Mouse (Mus musculus): ENCODE results near the gene Gfod2. TPM values are rescaled to one million over a fixed set of nuclear protein-coding genes. Genes with fewer than 3 reads are reported as not detected.

The Gfod2 gene
- total RNA-seq, 2 experiments from 2014 or later, result 3.6 to 3.7 TPM

DNA sequence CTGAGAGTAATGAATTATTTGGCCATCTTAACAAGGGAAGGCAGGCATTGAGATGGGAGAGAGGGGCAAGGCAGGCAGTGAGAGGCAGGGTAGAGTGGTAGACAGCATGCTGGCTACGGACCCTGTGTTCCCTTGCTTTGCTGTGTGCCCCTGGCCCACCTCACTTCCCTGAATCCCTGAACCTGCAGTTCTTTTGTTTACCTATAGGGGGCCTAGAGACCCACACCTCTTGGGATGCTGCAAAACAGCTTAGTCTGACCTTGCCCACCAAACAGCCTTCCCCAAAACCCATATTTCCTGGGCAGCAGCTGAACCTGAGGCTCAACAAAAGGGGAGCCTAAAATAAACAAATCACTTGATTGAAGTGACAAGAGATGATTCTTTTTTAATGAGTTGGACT, 12.1 kb upstream of the Gfod2 start:
- intact Hi-C loops (cut with DNase I), result no loop called here
- peak in 1 of 2 experiments; percentile 26 for DNase-seq

GRCm38 (mm10) chr8:105768485-105769257, 10.2 kb upstream of the Gfod2 start:
- no peak for DNase-seq
- intact Hi-C loops (cut with DNase I), result no loop called here

DNA sequence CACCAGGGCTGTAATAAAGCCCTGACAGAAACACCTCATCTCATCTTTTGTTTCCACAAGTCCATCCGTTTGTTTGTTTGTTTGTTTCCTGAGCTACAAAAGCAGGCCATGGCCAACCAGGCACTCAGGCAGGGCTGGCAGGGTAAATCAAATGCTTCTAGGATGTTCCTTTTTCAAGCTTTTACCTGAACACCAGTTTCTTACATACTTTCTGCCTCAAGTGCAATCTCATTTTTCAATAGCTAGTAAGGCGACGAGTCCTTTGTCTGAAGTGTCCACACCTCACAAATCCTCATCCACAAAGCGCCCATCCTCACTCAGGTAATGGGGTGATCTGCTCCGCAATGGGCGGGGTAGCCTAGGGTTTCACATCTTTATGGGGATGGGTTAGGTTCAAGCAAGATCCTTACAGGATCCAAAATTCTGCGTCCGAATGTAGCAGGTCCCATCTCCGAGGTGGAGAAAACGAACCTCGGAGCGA, 628 bp downstream of the Gfod2 start:
- intact Hi-C loops (cut with DNase I), result loop anchor here (5.0 kb wide), 1 partner anchor 46 kb away; no protein-coding TSS in a partner anchor

GRCm38 (mm10) chr8:105754688-105755087, 3.8 kb downstream of the Gfod2 start:
- DNase-seq, result no peak
- intact Hi-C loops (cut with DNase I), result loop anchor here (5.0 kb wide), 1 partner anchor 42 kb away; no protein-coding TSS in a partner anchor

More for the DNA sequence above, 628 bp downstream of the Gfod2 start:
- DNase-seq, result no peak

DNA sequence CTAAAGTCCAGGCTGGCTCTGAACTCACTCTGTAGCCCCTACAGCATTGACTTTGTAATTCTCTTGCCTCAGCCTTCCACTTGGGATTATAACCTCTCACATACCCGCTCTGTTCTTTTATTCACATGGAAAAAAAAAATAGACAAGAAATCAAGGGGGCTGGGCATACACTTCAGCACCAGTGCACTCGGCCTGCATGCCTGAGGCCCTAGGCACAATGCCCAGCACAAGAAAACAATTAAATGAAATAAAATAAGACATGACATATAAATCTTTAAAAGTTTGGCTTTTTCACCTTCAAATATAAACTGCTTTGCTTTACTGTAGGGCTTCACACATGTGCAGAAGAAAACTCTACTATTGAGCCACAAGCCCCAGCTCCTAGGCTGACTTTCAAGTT, 4.5 kb downstream of the Gfod2 start:
- intact Hi-C loops (cut with DNase I), result no loop called here
- no peak for DNase-seq

DNA sequence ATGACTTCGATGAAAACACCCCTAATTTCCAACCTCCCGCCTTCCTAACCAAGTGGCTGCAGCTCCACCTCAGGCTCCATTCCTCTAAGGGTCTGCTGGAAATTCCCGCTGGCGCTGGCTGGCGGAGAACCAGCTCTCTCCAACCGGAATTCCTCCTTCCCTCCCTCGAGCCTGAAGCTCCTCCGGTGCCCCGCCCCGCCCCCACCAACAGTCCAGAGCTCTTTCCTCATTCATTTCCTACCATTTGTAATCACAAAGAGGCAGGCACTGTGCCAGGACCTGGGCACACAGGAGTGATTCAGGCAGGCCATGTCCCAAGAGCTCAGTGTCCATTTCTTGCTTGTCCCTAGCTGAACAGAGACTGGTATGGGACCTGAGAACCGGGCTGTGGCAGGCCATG, 7.9 kb downstream of the Gfod2 start:
- peak; percentile 59 to 77 for DNase-seq
- intact Hi-C loops (cut with DNase I), result no loop called here

DNA sequence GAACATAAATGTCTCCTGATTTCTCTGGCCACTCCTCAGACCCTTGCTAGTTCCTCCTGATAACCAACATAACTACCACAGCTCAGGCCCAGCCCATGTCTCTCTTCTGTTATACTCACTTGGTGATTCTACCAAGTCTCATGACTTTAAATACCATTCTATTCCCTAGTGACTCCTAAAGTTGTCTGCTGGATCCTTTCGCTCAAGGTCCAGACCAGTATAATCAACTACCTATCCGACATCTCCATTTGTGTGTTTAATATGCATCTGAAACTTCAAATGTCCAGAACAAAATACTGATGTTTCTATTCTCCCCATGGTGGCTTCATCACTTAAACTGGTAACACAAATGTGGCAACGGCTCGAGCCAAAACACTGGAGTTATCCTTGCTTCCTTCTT, 15.2 kb downstream of the Gfod2 start:
- intact Hi-C loops (cut with DNase I), result no loop called here
- DNase-seq, result no peak

DNA sequence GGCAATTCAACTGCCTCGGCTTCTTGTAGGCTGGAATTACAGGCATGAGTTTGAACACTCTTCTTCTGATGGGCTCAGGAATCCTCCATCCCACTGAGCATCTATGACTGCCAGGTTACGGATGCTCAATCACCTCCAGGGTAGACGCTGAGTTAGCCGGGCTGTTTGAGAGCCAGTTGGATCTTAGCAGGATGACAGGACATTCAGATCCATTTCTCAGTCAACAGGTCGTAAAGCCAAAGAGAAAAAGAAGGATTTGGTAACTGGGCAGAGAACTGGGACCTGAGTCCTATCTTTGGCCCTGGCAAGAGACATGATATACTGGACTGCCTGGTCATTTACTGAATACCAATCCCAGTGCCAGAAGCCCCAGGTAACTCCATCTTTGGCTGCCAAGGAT, 19.2 kb downstream of the Gfod2 start:
- no peak for DNase-seq
- intact Hi-C loops (cut with DNase I), result no loop called here

GRCm38 (mm10) chr8:105732186-105732585, 26.3 kb downstream of the Gfod2 start:
- intact Hi-C loops (cut with DNase I), result no loop called here
- no peak for DNase-seq

- DNase-seq, result peak; percentile 51 to 53
- intact Hi-C loops (cut with DNase I), result no loop called here
These were observed 30.9 kb downstream of the Gfod2 start for GRCm38 (mm10) chr8:105727397-105728124.

- no peak for DNase-seq
- intact Hi-C loops (cut with DNase I), result no loop called here
These were observed 32.7 kb downstream of the Gfod2 start for GRCm38 (mm10) chr8:105725726-105726125.

- no peak for DNase-seq
- intact Hi-C loops (cut with DNase I), result no loop called here
These were observed 35.6 kb downstream of the Gfod2 start for GRCm38 (mm10) chr8:105722861-105723260.

DNA sequence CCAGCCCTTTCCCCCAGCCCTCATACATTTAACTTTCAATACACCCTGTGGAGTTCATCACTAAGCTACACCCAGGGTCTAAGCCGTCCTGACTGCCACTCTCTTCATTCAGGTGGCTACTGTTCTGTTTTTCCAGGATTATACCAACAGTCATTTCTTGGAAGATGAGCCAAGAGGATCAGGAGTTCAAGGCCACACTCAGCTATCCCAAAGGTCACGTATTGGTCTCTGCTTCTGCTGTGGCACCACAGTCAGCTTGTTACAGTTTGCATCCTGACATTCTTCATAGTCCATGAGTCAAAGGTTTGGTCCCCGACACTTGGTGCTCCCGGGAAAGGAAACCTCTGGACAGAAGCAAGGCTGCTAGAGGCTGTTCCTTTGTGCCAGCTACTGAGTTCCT, 38.8 kb downstream of the Gfod2 start:
- no peak for DNase-seq
- intact Hi-C loops (cut with DNase I), result no loop called here

- intact Hi-C loops (cut with DNase I), result no loop called here
- DNase-seq, result no peak
These were observed 42.0 kb downstream of the Gfod2 start for GRCm38 (mm10) chr8:105716302-105716945.

DNA sequence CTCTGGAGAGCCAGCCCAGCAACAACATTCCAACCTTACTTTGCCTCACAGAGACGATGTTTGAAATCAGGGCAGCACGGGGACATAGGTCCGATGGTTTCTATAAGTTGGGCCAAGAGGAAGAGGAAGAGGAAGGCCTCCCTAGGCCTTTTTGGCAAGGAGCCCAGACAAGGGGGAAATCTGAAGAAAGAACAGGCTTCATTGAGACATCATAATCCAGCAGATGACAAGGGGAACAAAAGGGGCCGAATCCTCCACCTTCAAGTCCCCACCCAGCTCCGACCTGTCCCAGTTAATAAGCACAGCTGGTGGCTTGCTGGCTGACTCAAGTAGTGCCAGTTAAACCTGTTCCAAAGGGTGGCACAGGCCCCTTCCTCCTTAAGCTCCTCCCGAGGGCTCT, 43.4 kb downstream of the Gfod2 start:
- intact Hi-C loops (cut with DNase I), result loop anchor here (2.0 kb wide), 2 partner anchors 112 to 216 kb away; partner anchors contain the start of genes Ranbp10 and Tsnaxip1
- peak in 1 of 2 experiments; percentile 33 for DNase-seq

DNA sequence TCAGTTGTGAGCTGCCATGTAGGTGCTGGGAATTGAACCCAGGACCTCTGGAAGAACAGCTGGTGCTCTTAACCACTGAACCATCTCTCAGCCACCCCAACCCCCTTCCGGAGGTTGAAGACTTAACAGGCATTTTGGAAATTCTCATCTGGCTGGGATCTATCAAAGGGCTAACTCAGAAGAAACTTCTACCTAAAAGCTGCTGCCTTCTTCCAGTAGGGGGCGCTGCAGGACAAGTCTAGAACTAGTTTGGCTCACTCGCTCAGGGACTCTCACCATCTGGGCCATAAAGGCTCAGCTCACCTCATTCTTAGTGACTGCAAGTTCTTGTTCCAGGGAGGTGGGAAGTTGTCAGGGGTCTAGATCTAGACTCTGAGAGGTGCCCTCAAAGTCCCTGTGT, 44.3 kb downstream of the Gfod2 start:
- intact Hi-C loops (cut with DNase I), result loop anchor here (2.0 to 5.0 kb wide), 4 partner anchors 43 to 308 kb away; partner anchors contain the start of genes Gfod2, Ranbp10 and Tsnaxip1

GRCm38 (mm10) chr8:105712286-105712685, 46.2 kb downstream of the Gfod2 start:
- intact Hi-C loops (cut with DNase I), result loop anchor here (5.0 kb wide), 2 partner anchors 45 to 310 kb away; partner anchors contain the start of gene Gfod2
- DNase-seq, result no peak

More for the DNA sequence above, 44.3 kb downstream of the Gfod2 start:
- DNase-seq, result peak; percentile 88 to 93

DNA sequence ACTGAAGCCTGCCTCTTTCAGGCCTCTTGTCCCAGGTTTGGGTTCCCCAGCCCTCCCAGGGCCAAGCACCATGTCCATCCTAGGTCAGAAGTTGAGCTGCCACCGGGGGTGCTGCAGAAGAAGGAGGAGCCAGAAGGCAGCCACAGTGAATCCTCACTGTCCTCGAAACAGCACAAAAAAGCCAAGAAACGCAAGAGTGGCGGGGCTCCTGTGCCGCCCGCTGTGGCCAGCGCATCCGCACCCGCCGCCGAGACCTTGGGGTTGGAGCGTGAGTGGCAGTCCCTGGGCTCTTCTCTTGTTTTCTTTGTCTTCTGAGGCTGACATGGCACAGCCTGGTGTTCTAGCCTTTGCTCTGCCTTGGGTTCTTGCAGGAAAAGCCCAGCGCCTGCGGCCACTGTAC, 49.1 kb downstream of the Gfod2 start:
- intact Hi-C loops (cut with DNase I), result loop anchor here (5.0 kb wide), 1 partner anchor 303 kb away; the partner anchor contains the start of gene Ddx28
- DNase-seq, result no peak

GRCm38 (mm10) chr8:105708675-105709074, 49.8 kb downstream of the Gfod2 start:
- DNase-seq, result no peak
- intact Hi-C loops (cut with DNase I), result loop anchor here (5.0 kb wide), 1 partner anchor 304 kb away; the partner anchor contains the start of gene Ddx28

Measured in heart, postnatal 14 days (tissue).